Mouse (Mus musculus) kidney, adult 2 months (tissue): ENCODE results near the gene Huwe1.

Source experiments
- CTCF ChIP-seq: fragments of 200-500 bp; conservative IDR thresholded peaks from 2 replicates; pipeline ENCODE4 v1.5.1; 2011; ENCODE audit warnings: low read depth, mild to moderate bottlenecking, control low read depth, low read length, moderate library complexity, mixed read lengths; ENCODE audit not compliant: insufficient read depth, insufficient read length
- POLR2A ChIP-seq: fragments of 200-500 bp; IDR thresholded peaks from one replicate; pipeline ENCODE4 v1.6.1; 2011; ENCODE audit warnings: low read depth, low read length, control low read depth

DNA sequence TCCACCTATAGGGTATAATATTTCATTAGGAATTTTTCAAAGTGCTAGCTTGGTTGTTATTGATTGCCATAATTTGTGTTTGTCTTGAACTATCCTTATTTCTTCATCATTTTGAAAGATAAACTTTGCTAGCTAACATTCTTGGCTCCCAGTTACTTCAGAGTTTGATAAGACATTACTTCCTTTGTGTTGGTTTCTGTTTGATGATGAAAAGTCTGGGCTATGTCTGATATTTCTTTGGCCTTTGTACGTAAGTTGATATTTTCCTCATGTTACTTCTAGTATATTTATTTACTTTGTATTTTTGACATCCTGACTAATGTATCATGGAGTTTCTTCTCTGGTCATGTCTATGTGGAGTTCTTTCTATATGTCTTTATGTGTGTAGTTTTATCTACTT lies 28.4 kb downstream of the Huwe1 start:
- TF ChIP-seq CTCF: no peak
- TF ChIP-seq POLR2A: no peak
